8 mouse cellular contexts compared by ENCODE assay signal in genomic region chr7:133775796-133776625, GRCm38 (mm10). TPM values are rescaled to one million over a fixed set of nuclear protein-coding genes. Genes with fewer than 3 reads are reported as not detected.
DNase-seq lines count a peak whose midpoint lies in the region; ATAC-seq and TF ChIP-seq lines count a peak whose summit lies in the region.

No protein-coding gene starts in this region.

- H3K4me1 ChIP-seq in ES-Bruce4 (ENCODE audit: control insufficient read depth, insufficient read depth, low read length): no peaks in the 10 kb centered on the region
- peaks cover 18% of the 10 kb centered on the region for H3K4me1 ChIP-seq in embryonic facial prominence, embryonic 10.5 days
- peaks cover 17% of the 10 kb centered on the region for H3K4me1 ChIP-seq in heart, embryonic 12.5 days (replicated peaks)

- peak; percentile 76 for ATAC-seq in heart, embryonic 12.5 days (ENCODE audit: insufficient number of reproducible peaks, low FRiP score)
- ATAC-seq in megakaryocyte-erythroid progenitor cell, adult 5-6 weeks (replicated peaks; ENCODE audit: low FRiP score, low TSS enrichment, poor library complexity, severe bottlenecking): peak; percentile 35

- H3K4me2 ChIP-seq in heart, embryonic 12.5 days: peak overlapping the region; percentile 89

- peak; percentile 33 to 62 for DNase-seq in heart, adult 18-20 months
- DNase-seq in heart, adult 8-10 months (ENCODE audit: low spot score): no peak
- DNase-seq in embryonic facial prominence, embryonic 10.5 days (ENCODE audit: low spot score): no peak
- peak; percentile 67 for DNase-seq in kidney, postnatal 14 days
- peak; percentile 73 for DNase-seq in testis, postnatal 10 days (ENCODE audit: low spot score)

- TF ChIP-seq CTCF in ES-Bruce4 (IDR thresholded peaks at IDR 0.05; ENCODE audit: low read depth, low read length): no peak

- H3K4me3 ChIP-seq in ES-Bruce4 (ENCODE audit: low read depth, low read length): peak overlapping the region; percentile 81
- H3K4me3 ChIP-seq in embryonic facial prominence, embryonic 10.5 days: peak overlapping the region; percentile 79
- H3K4me3 ChIP-seq in heart, embryonic 12.5 days: peak overlapping the region; percentile 93

- TF ChIP-seq POLR2A in ES-Bruce4 (IDR thresholded peaks at IDR 0.05; ENCODE audit: insufficient read depth, low read length): no peak

- no peak overlapping the region for H3K27ac ChIP-seq in ES-Bruce4 (ENCODE audit: insufficient read depth, low read length)
- H3K27ac ChIP-seq in embryonic facial prominence, embryonic 10.5 days (replicated peaks): peak overlapping the region; percentile 83
- H3K27ac ChIP-seq in heart, embryonic 12.5 days (ENCODE audit: poor library complexity, severe bottlenecking): peak overlapping the region; percentile 25; the same call in 1 of the 2 replicates

- no peaks in the 10 kb centered on the region for H3K36me3 ChIP-seq in ES-Bruce4 (ENCODE audit: control insufficient read depth, insufficient read depth, low read length, poor library complexity, severe bottlenecking)
- H3K36me3 ChIP-seq in embryonic facial prominence, embryonic 10.5 days (replicated peaks): no peaks in the 10 kb centered on the region
- no peaks in the 10 kb centered on the region for H3K36me3 ChIP-seq in heart, embryonic 12.5 days

- no peaks in the 10 kb centered on the region for H3K9me3 ChIP-seq in ES-Bruce4 (replicated peaks; ENCODE audit: control insufficient read depth, insufficient read depth, low read length, poor library complexity, severe bottlenecking)
- no peaks in the 10 kb centered on the region for H3K9me3 ChIP-seq in embryonic facial prominence, embryonic 10.5 days
- no peaks in the 10 kb centered on the region for H3K9me3 ChIP-seq in heart, embryonic 12.5 days (replicated peaks)

- H3K27me3 ChIP-seq in ES-Bruce4 (ENCODE audit: control insufficient read depth, insufficient read depth, low read length, poor library complexity, severe bottlenecking): no peaks in the 10 kb centered on the region
- H3K27me3 ChIP-seq in embryonic facial prominence, embryonic 10.5 days (replicated peaks; ENCODE audit: low read depth, poor library complexity, severe bottlenecking): peaks cover 24% of the 10 kb centered on the region
- no peaks in the 10 kb centered on the region for H3K27me3 ChIP-seq in heart, embryonic 12.5 days (replicated peaks)

- peak overlapping the region; percentile 85 for H3K9ac ChIP-seq in ES-Bruce4 (ENCODE audit: low read depth, poor library complexity, severe bottlenecking)
- H3K9ac ChIP-seq in heart, embryonic 12.5 days: peak overlapping the region; percentile 92

- 4% methylated on average over 38 of the region's 38 CpGs for WGBS in embryonic facial prominence, embryonic 10.5 days
- 6% methylated on average over 38 of the region's 38 CpGs for WGBS in heart, embryonic 12.5 days

- TF ChIP-seq EP300 in ES-Bruce4 (IDR thresholded peaks at IDR 0.05; ENCODE audit: insufficient read depth, low read depth, low read length): no peak

RNA-seq across cellular contexts. Expression of gene Fank1, which starts 0.7 kb away (rescaled TPM):
- total RNA-seq in heart, adult 18-20 months (2021): not detected
- total RNA-seq in heart, adult 8-10 months (2022): not detected
- polyA plus RNA-seq in ES-Bruce4 (2011; ENCODE audit: insufficient read depth, insufficient read length, low read depth, missing spikeins): 1.7 and 3.1 TPM in 2 replicates
- polyA plus RNA-seq in embryonic facial prominence, embryonic 10.5 days (2016; fragmentation: Nextera tagmentation; extraction: Ambion mirVana): 0.36 and 0.58 TPM in 2 replicates
- 0.37 TPM in 1 of 2 replicates, not detected in the other for polyA plus RNA-seq in heart, embryonic 12.5 days (2016; fragmentation: Nextera tagmentation; extraction: Ambion mirVana)
- not detected in 2 replicates for total RNA-seq in megakaryocyte-erythroid progenitor cell, adult 5-6 weeks (2014; fragmentation: Nextera tagmentation)
- not detected in 2 replicates for total RNA-seq in megakaryocyte-erythroid progenitor cell, adult 5-6 weeks (2017)

RNA-seq across cellular contexts. Expression of gene Dhx32, which starts 6.5 kb away (rescaled TPM):
- 10 to 100 TPM; 38.8 to 48.1 TPM for total RNA-seq in heart, adult 18-20 months (2021)
- total RNA-seq in heart, adult 8-10 months (2022): 10 to 100 TPM; 42.9 to 61.1 (median 50.7) TPM
- polyA plus RNA-seq in ES-Bruce4 (2011; ENCODE audit: insufficient read depth, insufficient read length, low read depth, missing spikeins): 27.1 and 27.8 TPM in 2 replicates
- 34.9 and 38.5 TPM in 2 replicates for polyA plus RNA-seq in embryonic facial prominence, embryonic 10.5 days (2016; fragmentation: Nextera tagmentation; extraction: Ambion mirVana)
- 30.5 and 31.9 TPM in 2 replicates for polyA plus RNA-seq in heart, embryonic 12.5 days (2016; fragmentation: Nextera tagmentation; extraction: Ambion mirVana)
- total RNA-seq in megakaryocyte-erythroid progenitor cell, adult 5-6 weeks (2014; fragmentation: Nextera tagmentation): 19.6 and 25.9 TPM in 2 replicates
- 23.0 and 27.7 TPM in 2 replicates for total RNA-seq in megakaryocyte-erythroid progenitor cell, adult 5-6 weeks (2017)

Comparison
In these comparisons a context has a peak if more than half of its experiments do, and no peak if none do; other contexts are left out.
1. DNase-seq: peak in heart, adult 18-20 months (2 of 2), kidney, postnatal 14 days (single experiment) and testis, postnatal 10 days (single experiment); none in heart, adult 8-10 months (single experiment) and embryonic facial prominence, embryonic 10.5 days (single experiment).
2. Peak in every context shown above with its lines, with median percentiles within 50 percentile points of each other: H3K4me3 ChIP-seq.